Mouse (Mus musculus): ENCODE data around the gene Ciao2a. TPM values are rescaled to one million over a fixed set of nuclear protein-coding genes. Genes with fewer than 3 reads are reported as not detected.

Ciao2a gene
- polyA plus RNA-seq (2012; rRNA removed), result 16.4 and 16.9 TPM in 2 replicates

DNA sequence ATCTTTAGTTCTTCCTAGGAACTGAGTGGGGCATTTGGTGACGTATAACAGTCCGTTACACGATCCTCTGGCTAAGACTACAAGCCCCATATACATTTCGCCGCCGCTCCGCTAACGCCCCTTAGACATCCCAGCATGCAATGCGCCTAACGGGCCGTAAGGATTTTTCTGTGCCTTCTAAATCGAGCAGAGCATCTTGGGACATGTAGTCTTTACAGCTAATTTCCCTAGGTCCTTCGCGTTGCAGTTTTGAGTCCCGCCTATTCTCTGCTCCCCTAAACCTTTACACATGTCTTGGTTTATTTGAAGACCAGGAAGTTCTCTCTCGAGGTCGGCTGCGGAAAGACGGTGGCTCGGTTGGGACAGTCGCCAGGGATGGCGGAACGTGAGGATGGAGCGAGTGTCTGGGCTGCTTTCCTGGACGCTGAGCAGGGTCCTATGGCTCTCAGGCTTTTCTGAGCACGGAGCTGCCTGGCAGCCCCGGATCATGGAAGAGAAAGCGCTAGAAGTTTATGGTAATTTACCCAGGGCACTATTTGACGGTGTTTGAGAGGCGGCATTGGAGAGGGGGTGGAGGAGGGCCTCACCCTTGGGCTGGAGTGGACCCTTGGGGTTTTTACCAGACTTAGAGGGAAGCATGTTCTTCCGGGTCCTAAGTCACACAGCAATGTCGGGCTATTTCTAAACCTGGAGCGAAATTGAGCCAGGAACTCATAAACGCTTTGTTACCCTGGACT is at the start of gene Ciao2a, which contains the start of gene Snx1:
Gene Ciao2a (plus strand): TSS at position 156 of the 737 bp plus-strand sequence.
Gene Snx1 (minus strand): TSS at position 132 of the 737 bp plus-strand sequence.
- WGBS, result under 1% methylated on average over 34 of the region's 34 CpGs

DNA sequence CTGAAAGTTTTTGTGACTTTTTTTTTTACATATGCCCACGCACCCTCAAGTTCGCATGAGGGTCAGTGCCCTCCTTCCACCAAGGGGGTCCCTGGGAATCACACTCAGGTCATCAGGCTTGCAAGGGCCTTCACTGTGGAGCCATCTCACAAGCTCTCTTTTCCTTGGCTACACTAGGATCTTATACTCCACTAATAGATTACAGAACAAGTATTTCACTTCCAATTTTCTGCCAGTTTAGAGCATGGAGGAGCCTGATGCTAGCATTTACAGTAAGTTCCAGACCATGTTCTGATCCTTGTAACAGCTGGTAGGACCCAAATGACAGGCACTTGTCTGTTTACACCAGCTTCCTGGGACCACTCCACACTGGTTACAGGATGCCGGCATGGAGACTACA is 48.3 kb upstream of the Ciao2a start:
- 82% methylated on average over 3 of the region's 3 CpGs for WGBS
- DNase-seq, result no peak
- Histone ChIP-seq H3K27ac (ENCODE audit: control insufficient read depth, insufficient read depth, low read length) (no peak overlapping the region), H3K36me3 (ENCODE audit: control insufficient read depth, insufficient read depth, low read length) (no peaks in the 10 kb centered on the region), H3K27me3 (ENCODE audit: control insufficient read depth, insufficient read depth, low read length) (no peaks in the 10 kb centered on the region; the same call in 1 of the 2 replicates), H3K4me3 (ENCODE audit: control insufficient read depth, insufficient read depth, low read length) (no peak overlapping the region), H3K4me1 (replicated peaks; ENCODE audit: control insufficient read depth, insufficient read depth, low read length) (no peaks in the 10 kb centered on the region)
- TF ChIP-seq CTCF (IDR thresholded peaks at IDR 0.05; ENCODE audit: borderline replicate concordance, control insufficient read depth, extremely low read depth, insufficient read depth, low read length, poor library complexity) (no peak), POLR2A (IDR thresholded peaks at IDR 0.05; ENCODE audit: control insufficient read depth, extremely low read depth, insufficient read depth, low read length, poor library complexity) (no peak)

More for the DNA sequence above, at the start of gene Ciao2a, which contains the start of gene Snx1:
- Histone ChIP-seq H3K4me1 (replicated peaks; ENCODE audit: control insufficient read depth, insufficient read depth, low read length) (peaks cover 6% of the 10 kb centered on the region), H3K27me3 (ENCODE audit: control insufficient read depth, insufficient read depth, low read length) (no peaks in the 10 kb centered on the region), H3K27ac (ENCODE audit: control insufficient read depth, insufficient read depth, low read length) (peak within 1 kb of the TSS; percentile 83), H3K36me3 (ENCODE audit: control insufficient read depth, insufficient read depth, low read length) (no peaks in the 10 kb centered on the region), H3K4me3 (ENCODE audit: control insufficient read depth, insufficient read depth, low read length) (peak within 1 kb of the TSS; percentile 80)
- no peak for TF ChIP-seq CTCF (IDR thresholded peaks at IDR 0.05; ENCODE audit: borderline replicate concordance, control insufficient read depth, extremely low read depth, insufficient read depth, low read length, poor library complexity)
- TF ChIP-seq POLR2A (IDR thresholded peaks at IDR 0.05; ENCODE audit: control insufficient read depth, extremely low read depth, insufficient read depth, low read length, poor library complexity), result peak; percentile 45; the same call in 1 of the 2 replicates
- DNase-seq, result peak; percentile 96

DNA sequence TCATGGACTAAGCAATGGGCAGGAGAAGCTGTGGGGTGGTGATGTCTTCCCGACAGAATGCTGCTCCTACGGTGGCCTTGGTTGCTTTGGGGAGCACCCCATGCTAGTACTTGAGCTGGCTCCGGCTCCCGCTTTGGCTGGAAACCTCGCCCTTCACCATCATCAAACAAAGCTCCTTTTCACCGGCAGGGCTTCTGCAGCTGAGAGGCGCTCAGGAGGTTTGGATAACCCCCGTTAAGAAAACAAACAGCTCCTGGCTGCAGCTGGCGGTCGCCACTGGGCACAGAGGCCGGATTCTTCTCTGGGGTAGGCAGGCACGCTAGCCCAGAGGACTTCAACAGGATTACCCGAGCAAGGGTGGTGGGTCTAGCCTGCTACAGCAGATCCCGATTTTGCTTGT is 47.9 kb upstream of the Ciao2a start:
- 61% methylated on average over 14 of the region's 14 CpGs for WGBS
- Histone ChIP-seq H3K36me3 (ENCODE audit: control insufficient read depth, insufficient read depth, low read length) (no peaks in the 10 kb centered on the region), H3K4me1 (replicated peaks; ENCODE audit: control insufficient read depth, insufficient read depth, low read length) (no peaks in the 10 kb centered on the region), H3K27ac (ENCODE audit: control insufficient read depth, insufficient read depth, low read length) (no peak overlapping the region), H3K4me3 (ENCODE audit: control insufficient read depth, insufficient read depth, low read length) (no peak overlapping the region), H3K27me3 (ENCODE audit: control insufficient read depth, insufficient read depth, low read length) (no peaks in the 10 kb centered on the region; the same call in 1 of the 2 replicates)
- TF ChIP-seq POLR2A (IDR thresholded peaks at IDR 0.05; ENCODE audit: control insufficient read depth, extremely low read depth, insufficient read depth, low read length, poor library complexity) (no peak), CTCF (IDR thresholded peaks at IDR 0.05; ENCODE audit: borderline replicate concordance, control insufficient read depth, extremely low read depth, insufficient read depth, low read length, poor library complexity) (no peak)
- DNase-seq, result no peak

DNA sequence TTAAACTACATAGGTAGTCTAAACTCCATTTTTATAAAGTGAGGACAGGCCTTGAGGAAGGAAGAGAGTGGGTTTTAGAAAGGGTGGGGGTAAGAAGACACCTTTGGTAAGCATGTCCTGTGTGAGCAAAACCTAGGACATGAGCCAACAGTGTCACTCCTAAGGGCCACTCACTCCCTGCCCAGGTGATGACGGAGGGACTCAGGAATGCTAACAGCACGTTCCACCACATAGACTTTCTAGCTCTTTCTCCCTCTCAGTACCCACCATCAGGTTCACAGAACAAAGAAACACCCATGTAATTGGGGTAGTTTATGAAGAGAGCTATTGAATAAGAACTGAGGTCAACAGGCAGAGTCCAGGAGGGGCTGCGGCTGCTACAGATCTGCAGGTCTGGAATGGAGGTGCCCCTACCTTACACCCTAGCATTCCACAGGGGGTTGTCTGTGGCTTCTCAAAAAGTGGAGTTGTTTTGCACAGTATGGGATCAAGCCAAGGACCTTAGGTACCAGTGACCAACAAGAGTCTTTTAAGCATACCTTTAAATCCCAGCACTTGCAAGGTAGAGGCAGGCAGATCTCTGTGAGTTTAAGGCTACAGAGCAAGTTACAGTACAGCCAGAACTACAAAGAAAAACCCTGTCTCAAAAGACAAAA is 45.5 kb upstream of the Ciao2a start:
- TF ChIP-seq CTCF (IDR thresholded peaks at IDR 0.05; ENCODE audit: borderline replicate concordance, control insufficient read depth, extremely low read depth, insufficient read depth, low read length, poor library complexity) (no peak), POLR2A (IDR thresholded peaks at IDR 0.05; ENCODE audit: control insufficient read depth, extremely low read depth, insufficient read depth, low read length, poor library complexity) (no peak)
- Histone ChIP-seq H3K27ac (ENCODE audit: control insufficient read depth, insufficient read depth, low read length) (no peak overlapping the region), H3K4me3 (ENCODE audit: control insufficient read depth, insufficient read depth, low read length) (no peak overlapping the region), H3K36me3 (ENCODE audit: control insufficient read depth, insufficient read depth, low read length) (no peaks in the 10 kb centered on the region), H3K27me3 (ENCODE audit: control insufficient read depth, insufficient read depth, low read length) (no peaks in the 10 kb centered on the region; the same call in 1 of the 2 replicates), H3K4me1 (replicated peaks; ENCODE audit: control insufficient read depth, insufficient read depth, low read length) (no peaks in the 10 kb centered on the region)
- WGBS, result 95% methylated on average over 3 of the region's 3 CpGs
- DNase-seq, result no peak

DNA sequence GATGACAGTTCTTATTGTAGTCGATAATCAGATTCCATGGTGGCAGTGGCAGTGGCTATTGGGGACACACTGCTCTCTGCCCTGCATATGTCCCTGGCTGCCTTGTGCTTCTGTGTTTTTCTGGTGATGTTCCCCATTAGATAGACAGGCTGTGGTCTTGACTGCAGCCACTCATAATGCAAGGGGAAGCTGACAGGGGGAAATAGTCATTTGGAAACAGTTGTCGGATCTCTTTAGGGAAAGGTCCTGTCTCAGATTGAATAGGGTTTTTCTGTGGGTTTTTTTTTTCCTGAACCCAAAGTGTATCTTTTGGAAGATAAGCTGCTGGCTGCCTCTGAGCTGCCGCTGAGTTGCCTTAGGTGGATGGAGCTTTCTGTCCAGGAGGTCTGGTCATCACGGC is 44.4 kb upstream of the Ciao2a start:
- Histone ChIP-seq H3K4me3 (ENCODE audit: control insufficient read depth, insufficient read depth, low read length) (no peak overlapping the region), H3K4me1 (replicated peaks; ENCODE audit: control insufficient read depth, insufficient read depth, low read length) (no peaks in the 10 kb centered on the region), H3K27ac (ENCODE audit: control insufficient read depth, insufficient read depth, low read length) (no peak overlapping the region), H3K27me3 (ENCODE audit: control insufficient read depth, insufficient read depth, low read length) (no peaks in the 10 kb centered on the region; the same call in 1 of the 2 replicates), H3K36me3 (ENCODE audit: control insufficient read depth, insufficient read depth, low read length) (peaks cover 2% of the 10 kb centered on the region; the same call in 1 of the 2 replicates)
- 87% methylated on average over 4 of the region's 4 CpGs for WGBS
- TF ChIP-seq CTCF (IDR thresholded peaks at IDR 0.05; ENCODE audit: borderline replicate concordance, control insufficient read depth, extremely low read depth, insufficient read depth, low read length, poor library complexity) (no peak), POLR2A (IDR thresholded peaks at IDR 0.05; ENCODE audit: control insufficient read depth, extremely low read depth, insufficient read depth, low read length, poor library complexity) (no peak)
- DNase-seq, result no peak

DNA sequence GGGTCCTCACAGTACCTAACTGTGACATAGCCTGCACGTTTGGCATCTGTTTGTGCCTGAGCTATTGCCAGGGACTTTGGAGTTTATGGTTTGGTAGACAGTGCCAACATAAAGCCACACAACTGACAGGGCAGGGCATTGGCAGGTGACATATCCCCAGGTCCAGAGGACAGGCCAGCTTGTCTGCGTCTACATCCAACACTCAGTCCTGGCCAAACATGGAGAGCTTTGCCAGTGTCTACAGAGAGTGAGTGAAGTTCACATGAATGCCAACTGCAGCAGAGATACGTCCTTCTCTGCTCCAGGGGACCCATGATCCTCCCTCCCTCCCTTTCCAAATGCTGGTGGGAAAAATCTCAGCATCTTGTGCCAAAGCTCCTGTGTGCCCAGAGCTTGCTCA is 42.2 kb upstream of the Ciao2a start:
- no peak for DNase-seq
- Histone ChIP-seq H3K4me3 (ENCODE audit: control insufficient read depth, insufficient read depth, low read length) (no peak overlapping the region), H3K27ac (ENCODE audit: control insufficient read depth, insufficient read depth, low read length) (no peak overlapping the region), H3K27me3 (ENCODE audit: control insufficient read depth, insufficient read depth, low read length) (no peaks in the 10 kb centered on the region), H3K4me1 (replicated peaks; ENCODE audit: control insufficient read depth, insufficient read depth, low read length) (no peaks in the 10 kb centered on the region), H3K36me3 (ENCODE audit: control insufficient read depth, insufficient read depth, low read length) (peaks cover 10% of the 10 kb centered on the region; the same call in 1 of the 2 replicates)
- WGBS, result 96% methylated on average over 3 of the region's 3 CpGs
- no peak for TF ChIP-seq CTCF (IDR thresholded peaks at IDR 0.05; ENCODE audit: borderline replicate concordance, control insufficient read depth, extremely low read depth, insufficient read depth, low read length, poor library complexity)
- no peak for TF ChIP-seq POLR2A (IDR thresholded peaks at IDR 0.05; ENCODE audit: control insufficient read depth, extremely low read depth, insufficient read depth, low read length, poor library complexity)
